Mouse (Mus musculus): ENCODE measurements around the gene Ube2q2.

DNA sequence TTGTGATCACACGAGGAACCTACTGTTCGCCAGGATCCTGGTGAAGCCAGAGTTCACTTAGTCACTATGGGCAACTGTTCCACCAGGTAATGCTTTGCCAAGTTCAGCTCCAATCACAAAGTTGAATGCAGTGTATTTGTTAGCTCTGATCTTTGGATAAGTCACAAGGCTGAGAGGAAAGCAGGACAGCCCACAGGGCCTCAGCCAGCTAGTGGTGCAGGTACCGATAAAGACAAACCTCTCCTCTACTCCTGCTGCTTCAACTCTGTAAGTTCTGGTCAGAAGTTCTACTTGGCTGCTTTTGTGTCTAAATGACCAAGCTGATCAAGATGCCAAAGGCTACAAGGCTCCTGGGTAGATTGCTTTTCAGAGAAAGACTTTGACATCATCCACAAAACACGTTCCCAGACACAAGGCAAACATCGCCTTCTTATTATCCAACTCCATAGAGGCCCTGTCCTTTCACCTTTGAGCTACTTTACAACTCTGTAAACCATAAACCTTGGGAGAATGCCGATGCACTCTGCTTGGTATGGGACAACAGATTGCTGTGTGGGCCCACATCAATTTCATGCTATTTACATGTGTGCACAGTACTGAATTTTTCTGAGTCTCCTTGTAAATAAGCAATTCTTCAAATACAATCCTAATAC is 102.1 kb downstream of the Ube2q2 start:
- TF ChIP-seq CTCF (IDR thresholded peaks at IDR 0.05; ENCODE audit: insufficient read depth, low read depth, low read length) (no peak), POLR2A (IDR thresholded peaks at IDR 0.05; ENCODE audit: insufficient read depth, low read depth, low read length) (no peak)

Measured in olfactory bulb, adult 2 months (tissue).